ENCODE assay signal across 8 mouse cellular contexts in the genomic region with DNA sequence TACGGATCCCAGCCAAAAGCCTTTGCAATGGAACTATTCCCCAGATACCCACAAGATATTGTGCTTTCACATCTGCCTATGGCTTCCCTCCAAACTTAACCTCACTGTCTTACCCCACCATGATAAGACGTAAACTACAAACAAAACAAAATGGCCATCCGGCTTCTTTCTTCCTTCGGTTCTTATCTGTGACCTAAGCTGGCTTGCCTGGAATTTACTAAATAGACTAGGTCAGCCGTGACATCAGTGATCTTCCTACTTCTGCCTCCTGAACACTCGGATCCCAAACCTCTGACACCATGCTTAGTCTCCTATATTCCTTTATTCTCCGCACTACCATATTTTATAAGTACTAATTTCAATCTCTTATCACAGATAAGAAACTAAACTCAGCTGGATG. TPM values are rescaled to one million over a fixed set of nuclear protein-coding genes. Genes with fewer than 3 reads are reported as not detected.
DNase-seq lines count a peak whose midpoint lies in the region; ATAC-seq and TF ChIP-seq lines count a peak whose summit lies in the region.
"Had no signal": no experiment of that assay in that cellular context is flagged by ENCODE, and none has a peak within 500 bp of the region (broad histone marks: within the 10 kb centered on the region; RNA-seq: fewer than 3 reads in every experiment).

No protein-coding gene starts in this region.

- H3K4me1 ChIP-seq in lung, embryonic 14.5 days (ENCODE audit: insufficient read depth): 0 out of 2 replicates have a peak, but pooled peaks cover 12% of the 10 kb centered on the region
- H3K4me1 ChIP-seq in embryonic facial prominence, embryonic 15.5 days: peaks cover 35% of the 10 kb centered on the region
- H3K4me1 ChIP-seq in limb, embryonic 13.5 days: peaks cover 35% of the 10 kb centered on the region
- peaks cover 45% of the 10 kb centered on the region for H3K4me1 ChIP-seq in neural tube, embryonic 15.5 days

- 65% methylated on average over 7 of the region's 7 CpGs for WGBS in lung, embryonic 14.5 days
- 89% methylated on average over 7 of the region's 7 CpGs for WGBS in embryonic facial prominence, embryonic 15.5 days
- WGBS in limb, embryonic 13.5 days: 87% methylated on average over 7 of the region's 7 CpGs
- 86% methylated on average over 7 of the region's 7 CpGs for WGBS in neural tube, embryonic 15.5 days

- H3K36me3 ChIP-seq in lung, embryonic 14.5 days (ENCODE audit: insufficient read depth): peaks cover 23% of the 10 kb centered on the region
- H3K36me3 ChIP-seq in embryonic facial prominence, embryonic 15.5 days: peaks cover 16% of the 10 kb centered on the region
- peaks cover 20% of the 10 kb centered on the region for H3K36me3 ChIP-seq in limb, embryonic 13.5 days
- peaks cover 20% of the 10 kb centered on the region for H3K36me3 ChIP-seq in neural tube, embryonic 15.5 days

- no peak for DNase-seq in lung, embryonic 14.5 days
- DNase-seq in lung, postnatal 10 days: no peak
- no peak for DNase-seq in T-cell, adult 2 months (ENCODE audit: low spot score)
- DNase-seq in right cerebral cortex, postnatal 25 days: no peak
- DNase-seq: cerebellum, postnatal 10 days had no signal

- peak overlapping the region; percentile 89 for H3K4me2 ChIP-seq in lung, embryonic 14.5 days
- H3K4me2 ChIP-seq in embryonic facial prominence, embryonic 15.5 days (replicated peaks): peak overlapping the region; percentile 70
- H3K4me2 ChIP-seq in limb, embryonic 13.5 days (replicated peaks): peak overlapping the region; percentile 93
- peak overlapping the region; percentile 92 for H3K4me2 ChIP-seq in neural tube, embryonic 15.5 days

- TF ChIP-seq CTCF in lung, embryonic 14.5 days (IDR thresholded peaks at IDR 0.05; ENCODE audit: low read depth): no peak

- H3K9me3 ChIP-seq in lung, embryonic 14.5 days (ENCODE audit: low read depth, low read length): no peaks in the 10 kb centered on the region
- no peaks in the 10 kb centered on the region for H3K9me3 ChIP-seq in embryonic facial prominence, embryonic 15.5 days (replicated peaks)
- no peaks in the 10 kb centered on the region for H3K9me3 ChIP-seq in limb, embryonic 13.5 days
- H3K9me3 ChIP-seq in neural tube, embryonic 15.5 days (replicated peaks): no peaks in the 10 kb centered on the region

- no peaks in the 10 kb centered on the region for H3K27me3 ChIP-seq in lung, embryonic 14.5 days (ENCODE audit: insufficient read depth, low read length)
- no peaks in the 10 kb centered on the region for H3K27me3 ChIP-seq in embryonic facial prominence, embryonic 15.5 days
- H3K27me3 ChIP-seq in limb, embryonic 13.5 days: no peaks in the 10 kb centered on the region
- no peaks in the 10 kb centered on the region for H3K27me3 ChIP-seq in neural tube, embryonic 15.5 days (replicated peaks)

- 0 out of 2 replicates have a peak overlapping the region, but pooled peaks have one; percentile 97 for H3K9ac ChIP-seq in lung, embryonic 14.5 days
- H3K9ac ChIP-seq in embryonic facial prominence, embryonic 15.5 days: no peak overlapping the region
- no peak overlapping the region for H3K9ac ChIP-seq in limb, embryonic 13.5 days
- peak overlapping the region; percentile 28; the same call in 1 of the 2 replicates for H3K9ac ChIP-seq in neural tube, embryonic 15.5 days (replicated peaks)

- no peak for ATAC-seq in lung, embryonic 14.5 days (ENCODE audit: insufficient read depth)
- no peak for ATAC-seq in embryonic facial prominence, embryonic 15.5 days (ENCODE audit: insufficient number of reproducible peaks, low FRiP score, low TSS enrichment, low read depth)
- no peak for ATAC-seq in limb, embryonic 13.5 days (ENCODE audit: low FRiP score, low read depth)
- no peak for ATAC-seq in neural tube, embryonic 15.5 days (ENCODE audit: low FRiP score)

- H3K4me3 ChIP-seq in lung, embryonic 14.5 days (ENCODE audit: low read depth, low read length): peak overlapping the region; percentile 91; the same call in 1 of the 2 replicates
- H3K4me3 ChIP-seq in embryonic facial prominence, embryonic 15.5 days (replicated peaks): peak overlapping the region; percentile 80
- H3K4me3 ChIP-seq in limb, embryonic 13.5 days: no peak overlapping the region
- no peak overlapping the region for H3K4me3 ChIP-seq in neural tube, embryonic 15.5 days (replicated peaks)

- no peak overlapping the region for H3K27ac ChIP-seq in lung, embryonic 14.5 days (ENCODE audit: low read depth)
- H3K27ac ChIP-seq in embryonic facial prominence, embryonic 15.5 days (replicated peaks): no peak overlapping the region
- no peak overlapping the region for H3K27ac ChIP-seq in limb, embryonic 13.5 days
- no peak overlapping the region for H3K27ac ChIP-seq in neural tube, embryonic 15.5 days (replicated peaks)

RNA-seq across cellular contexts. Expression of a gene that starts 1.8 kb away (rescaled TPM):
- 935 and 940 TPM in 2 replicates for polyA plus RNA-seq in lung, embryonic 14.5 days (2014; fragmentation: Nextera tagmentation; extraction: Ambion mirVana)
- polyA plus RNA-seq in embryonic facial prominence, embryonic 15.5 days (2015; fragmentation: Nextera tagmentation; extraction: Ambion mirVana): 718 and 762 TPM in 2 replicates
- 706 and 735 TPM in 2 replicates for polyA plus RNA-seq in limb, embryonic 13.5 days (2015; fragmentation: Nextera tagmentation; extraction: Ambion mirVana)
- polyA plus RNA-seq in neural tube, embryonic 15.5 days (2015; fragmentation: Nextera tagmentation; extraction: Ambion mirVana): 351 and 459 TPM in 2 replicates

RNA-seq across cellular contexts. Expression of a gene that starts 18.8 kb away (rescaled TPM):
- 4.5 and 4.6 TPM in 2 replicates for polyA plus RNA-seq in lung, embryonic 14.5 days (2014; fragmentation: Nextera tagmentation; extraction: Ambion mirVana)
- 7.5 and 8.1 TPM in 2 replicates for polyA plus RNA-seq in embryonic facial prominence, embryonic 15.5 days (2015; fragmentation: Nextera tagmentation; extraction: Ambion mirVana)
- 7.8 and 8.7 TPM in 2 replicates for polyA plus RNA-seq in limb, embryonic 13.5 days (2015; fragmentation: Nextera tagmentation; extraction: Ambion mirVana)
- 6.4 and 7.3 TPM in 2 replicates for polyA plus RNA-seq in neural tube, embryonic 15.5 days (2015; fragmentation: Nextera tagmentation; extraction: Ambion mirVana)

RNA-seq across cellular contexts. Expression of a gene that starts 27.6 kb away (rescaled TPM):
- 0.55 and 1.4 TPM in 2 replicates for polyA plus RNA-seq in lung, embryonic 14.5 days (2014; fragmentation: Nextera tagmentation; extraction: Ambion mirVana)
- 5.4 and 5.8 TPM in 2 replicates for polyA plus RNA-seq in embryonic facial prominence, embryonic 15.5 days (2015; fragmentation: Nextera tagmentation; extraction: Ambion mirVana)
- polyA plus RNA-seq in limb, embryonic 13.5 days (2015; fragmentation: Nextera tagmentation; extraction: Ambion mirVana): 1.0 and 1.2 TPM in 2 replicates
- 2.1 and 2.6 TPM in 2 replicates for polyA plus RNA-seq in neural tube, embryonic 15.5 days (2015; fragmentation: Nextera tagmentation; extraction: Ambion mirVana)

RNA-seq across cellular contexts. Expression of a gene that starts 28.1 kb away (rescaled TPM):
- 11.3 and 11.8 TPM in 2 replicates for polyA plus RNA-seq in lung, embryonic 14.5 days (2014; fragmentation: Nextera tagmentation; extraction: Ambion mirVana)
- polyA plus RNA-seq in embryonic facial prominence, embryonic 15.5 days (2015; fragmentation: Nextera tagmentation; extraction: Ambion mirVana): 2.3 and 4.9 TPM in 2 replicates
- polyA plus RNA-seq in limb, embryonic 13.5 days (2015; fragmentation: Nextera tagmentation; extraction: Ambion mirVana): 3.1 and 4.9 TPM in 2 replicates
- 2.9 and 3.3 TPM in 2 replicates for polyA plus RNA-seq in neural tube, embryonic 15.5 days (2015; fragmentation: Nextera tagmentation; extraction: Ambion mirVana)

Comparison
In these comparisons a context has a peak if more than half of its experiments do, and no peak if none do; other contexts are left out.
1. H3K4me3 ChIP-seq: peak in lung, embryonic 14.5 days (single experiment) and embryonic facial prominence, embryonic 15.5 days (single experiment); none in limb, embryonic 13.5 days (single experiment) and neural tube, embryonic 15.5 days (single experiment).
2. H3K9ac ChIP-seq: peak in lung, embryonic 14.5 days (single experiment) and neural tube, embryonic 15.5 days (single experiment); none in embryonic facial prominence, embryonic 15.5 days (single experiment) and limb, embryonic 13.5 days (single experiment).
3. Peak in every context shown above with its lines, with median percentiles within 50 percentile points of each other: H3K4me2 ChIP-seq.